Mouse (Mus musculus) testis, postnatal 10 days (tissue): ENCODE data around the gene Adgre5.

Experiments
- DNase-seq: peaks from one replicate; pipeline ENCODE4 v3.0.0; 2021; ENCODE audit warnings: low spot score

Adgre5 gene

GRCm38 (mm10) chr8:83722631-83723030, 18.5 kb downstream of the Adgre5 start:
- DNase-seq = no peak

- DNase-seq = no peak
These were observed 19.6 kb downstream of the Adgre5 start for GRCm38 (mm10) chr8:83721405-83722025.

DNA sequence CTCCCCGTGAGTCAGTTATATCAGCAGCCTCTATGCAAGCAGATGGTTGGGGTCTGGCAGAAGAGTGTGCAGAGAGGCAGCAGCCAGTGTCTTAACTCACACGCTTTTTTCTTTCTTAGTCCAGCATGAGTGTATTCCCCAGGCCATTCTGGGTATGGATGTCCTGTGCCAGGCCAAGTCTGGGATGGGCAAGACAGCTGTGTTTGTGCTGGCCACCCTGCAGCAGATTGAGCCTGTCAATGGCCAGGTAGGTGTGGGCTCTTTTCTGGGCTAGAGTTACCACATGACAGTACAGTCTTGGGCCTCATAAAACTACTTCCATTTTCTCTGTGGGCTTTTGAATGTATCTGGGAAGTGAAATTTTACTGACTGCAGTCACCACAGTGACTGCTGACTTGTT, 21.4 kb downstream of the Adgre5 start:
- DNase-seq = no peak

GRCm38 (mm10) chr8:83719048-83719447, 22.1 kb downstream of the Adgre5 start:
- DNase-seq = no peak

- no peak for DNase-seq
These were observed 24.6 kb downstream of the Adgre5 start for GRCm38 (mm10) chr8:83716563-83716962.

- DNase-seq = no peak
These were observed 25.4 kb downstream of the Adgre5 start for GRCm38 (mm10) chr8:83715771-83716170.

DNA sequence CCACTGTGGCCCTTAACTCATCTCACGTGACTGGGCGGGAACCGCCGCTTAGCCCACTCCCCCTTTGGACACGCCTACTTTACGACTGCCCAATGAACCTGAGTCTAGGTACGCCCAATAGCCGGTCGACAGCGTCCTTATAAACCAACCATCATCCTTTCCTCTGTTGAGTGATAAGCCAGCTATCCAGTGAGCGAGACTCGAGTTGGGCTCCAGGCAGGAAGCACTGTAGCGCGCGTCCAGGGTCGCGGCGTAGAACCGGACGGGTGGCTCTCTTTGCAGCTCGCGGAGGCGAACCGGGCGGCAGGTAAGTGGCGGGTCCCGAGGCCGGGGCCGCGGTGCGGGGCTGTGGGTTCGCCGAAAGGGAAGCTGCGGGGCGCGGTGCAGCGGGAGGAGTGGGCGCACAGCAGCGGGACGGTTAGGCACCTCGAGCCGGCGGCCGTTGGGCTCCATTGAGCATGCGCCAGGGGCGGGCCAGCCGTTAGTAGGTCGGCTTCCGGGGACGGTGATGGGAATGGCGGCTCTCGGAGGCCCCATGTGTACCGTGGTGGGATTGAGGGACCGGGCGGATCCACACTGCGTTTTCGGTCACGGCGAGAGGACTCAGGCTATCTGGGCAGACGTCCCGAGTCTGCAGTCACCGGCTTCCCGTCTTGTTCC, 26.0 kb downstream of the Adgre5 start, which contains the start of gene Ddx39:
Gene Ddx39 (plus strand): TSS at position 147 of the 660 bp plus-strand sequence.
- peak; percentile 92 for DNase-seq

DNA sequence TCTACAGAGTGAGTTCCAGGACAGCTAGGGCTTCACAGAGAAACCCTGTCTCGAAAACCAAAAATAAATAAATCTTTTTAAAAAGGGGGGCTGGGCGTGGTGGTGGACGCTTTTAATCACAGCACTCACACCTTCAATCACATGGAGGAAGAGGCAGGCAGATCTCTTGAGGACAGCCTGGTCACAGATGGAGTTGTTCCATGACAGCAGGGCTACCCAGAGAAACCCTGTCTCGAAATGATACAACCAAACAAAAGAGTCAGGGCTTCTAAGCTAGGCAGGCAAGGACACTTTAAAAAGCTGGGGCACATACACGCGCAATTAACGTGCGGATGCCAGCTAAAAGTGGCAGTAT, 26.5 kb downstream of the Adgre5 start:
- DNase-seq = no peak

GRCm38 (mm10) chr8:83707554-83707953, 33.6 kb downstream of the Adgre5 start:
- no peak for DNase-seq

DNA sequence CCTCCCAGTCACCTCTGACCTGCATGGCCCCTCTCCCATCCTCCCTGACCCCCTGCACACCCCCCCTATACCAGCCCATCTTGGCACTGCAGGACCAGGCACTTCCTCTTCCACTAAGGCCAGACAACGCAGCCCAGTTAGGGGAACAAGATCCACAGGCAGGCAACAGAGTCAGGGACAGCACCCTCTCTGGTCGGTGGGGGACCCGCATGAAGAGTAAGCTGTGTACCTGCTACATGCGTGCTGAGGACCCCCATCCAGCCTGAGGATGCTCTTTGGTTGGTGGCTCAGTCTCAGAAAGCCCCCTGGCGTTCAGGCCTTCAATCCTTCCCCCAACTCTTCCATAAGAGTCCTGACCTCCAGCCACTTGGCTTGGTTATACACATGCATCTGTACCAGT, 34.7 kb downstream of the Adgre5 start:
- no peak for DNase-seq

- no peak for DNase-seq
These were observed 37.7 kb downstream of the Adgre5 start for GRCm38 (mm10) chr8:83703426-83703825.

- DNase-seq = peak; percentile 65
These were observed 40.6 kb downstream of the Adgre5 start for GRCm38 (mm10) chr8:83700423-83701085.

- DNase-seq = no peak
These were observed 41.6 kb downstream of the Adgre5 start for GRCm38 (mm10) chr8:83699566-83699965.

DNA sequence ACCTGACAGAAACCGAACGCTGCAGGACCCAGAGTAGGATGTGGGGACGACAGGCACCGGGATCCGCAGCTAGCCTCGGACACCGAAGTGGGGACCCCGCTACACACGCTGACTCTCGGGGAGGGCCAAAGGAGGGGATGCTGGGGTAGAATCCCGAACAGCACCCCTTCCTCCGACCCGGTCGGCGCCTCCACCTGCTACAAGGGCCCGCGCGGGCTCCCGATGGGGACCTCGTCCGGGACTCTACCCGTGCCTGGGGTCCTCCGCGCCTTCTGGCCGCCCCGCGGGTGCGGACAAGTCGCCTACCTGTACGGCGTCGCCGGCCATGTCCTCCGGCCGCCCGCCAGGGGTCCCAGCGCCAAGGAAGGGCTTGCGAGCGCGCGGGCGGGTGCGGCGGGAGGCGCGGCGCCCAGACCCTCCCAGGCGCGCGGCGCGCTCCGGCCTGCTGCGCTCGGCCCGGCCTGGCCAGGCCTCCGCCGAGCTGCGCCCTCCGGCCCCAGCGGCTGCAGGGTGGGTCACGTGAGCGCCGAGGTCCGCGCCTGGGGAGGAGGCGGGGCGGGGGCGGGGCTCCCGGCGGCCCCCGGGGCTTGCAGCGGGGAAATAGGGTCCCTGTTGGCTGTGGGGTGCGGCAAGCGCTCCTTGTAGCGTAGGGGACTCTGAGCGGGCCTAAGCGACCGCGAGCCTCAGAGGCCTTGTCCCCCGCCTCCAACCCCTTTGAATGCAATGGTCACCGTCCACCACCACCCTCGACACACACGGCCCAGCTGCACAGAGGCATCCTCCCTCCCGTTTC, 42.3 kb downstream of the Adgre5 start, which contains the start of gene Pkn1:
Gene Pkn1 (minus strand): TSS at position 519 of the 793 bp plus-strand sequence.
- peak; percentile 84 for DNase-seq

DNA sequence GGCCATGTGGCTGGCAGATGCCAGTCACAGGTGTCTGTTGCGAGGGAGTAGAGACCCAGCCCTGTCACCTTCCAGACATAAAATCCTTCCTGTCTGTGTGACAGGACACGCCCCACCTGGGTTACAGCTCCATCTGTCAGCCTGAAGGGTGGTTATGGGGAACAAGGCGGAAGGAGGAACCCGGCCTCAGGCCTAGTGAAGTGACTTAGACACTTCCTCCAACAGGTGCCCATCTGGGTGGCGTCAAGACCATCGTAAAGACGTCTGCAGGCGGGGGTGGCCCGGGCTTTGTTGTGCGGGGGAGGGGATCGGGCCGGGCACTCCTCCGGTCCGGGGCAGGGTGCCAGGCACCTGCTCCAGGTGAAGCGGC, 42.9 kb downstream of the Adgre5 start:
- peak; percentile 70 for DNase-seq

DNA sequence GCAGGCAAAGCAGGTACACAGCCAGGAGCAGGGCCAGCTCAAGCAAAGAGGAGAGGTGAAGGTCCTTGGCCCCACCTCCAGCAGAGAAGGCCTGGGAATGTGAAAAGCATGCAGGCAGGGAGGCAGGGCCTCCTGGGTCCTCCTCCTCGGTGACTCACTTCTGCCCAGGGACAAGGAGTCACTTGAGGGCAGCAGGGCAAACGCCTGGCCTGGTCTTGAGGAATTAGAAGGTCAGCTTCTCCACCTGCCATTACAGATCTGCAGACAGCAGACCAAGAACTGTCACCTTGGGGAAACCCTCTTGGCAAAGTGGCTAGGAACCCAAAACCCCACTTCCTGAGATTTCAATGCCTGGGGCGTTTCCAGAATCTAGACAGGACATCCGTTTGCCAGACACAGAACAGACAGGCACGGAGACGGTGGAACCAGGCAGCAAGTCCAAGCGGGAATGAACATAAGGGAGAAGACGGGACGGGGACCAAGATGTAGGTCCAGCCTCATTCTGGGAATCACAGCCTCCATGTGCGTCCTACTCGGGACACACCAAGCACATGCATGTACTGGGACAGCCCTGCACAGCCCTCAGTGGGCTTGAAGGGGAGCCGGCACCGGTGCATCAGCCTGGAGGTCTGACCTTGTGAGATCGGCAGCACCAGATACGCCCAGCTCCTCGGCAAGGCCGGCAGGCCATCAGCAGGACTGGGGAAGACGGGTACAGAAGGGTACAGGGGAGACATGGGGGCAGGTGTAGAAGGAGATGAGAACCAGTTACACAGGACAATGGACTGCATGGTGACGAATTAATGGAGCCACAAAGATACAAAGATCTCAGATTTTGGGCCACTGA, 43.5 kb downstream of the Adgre5 start:
- peak; percentile 56 for DNase-seq

DNA sequence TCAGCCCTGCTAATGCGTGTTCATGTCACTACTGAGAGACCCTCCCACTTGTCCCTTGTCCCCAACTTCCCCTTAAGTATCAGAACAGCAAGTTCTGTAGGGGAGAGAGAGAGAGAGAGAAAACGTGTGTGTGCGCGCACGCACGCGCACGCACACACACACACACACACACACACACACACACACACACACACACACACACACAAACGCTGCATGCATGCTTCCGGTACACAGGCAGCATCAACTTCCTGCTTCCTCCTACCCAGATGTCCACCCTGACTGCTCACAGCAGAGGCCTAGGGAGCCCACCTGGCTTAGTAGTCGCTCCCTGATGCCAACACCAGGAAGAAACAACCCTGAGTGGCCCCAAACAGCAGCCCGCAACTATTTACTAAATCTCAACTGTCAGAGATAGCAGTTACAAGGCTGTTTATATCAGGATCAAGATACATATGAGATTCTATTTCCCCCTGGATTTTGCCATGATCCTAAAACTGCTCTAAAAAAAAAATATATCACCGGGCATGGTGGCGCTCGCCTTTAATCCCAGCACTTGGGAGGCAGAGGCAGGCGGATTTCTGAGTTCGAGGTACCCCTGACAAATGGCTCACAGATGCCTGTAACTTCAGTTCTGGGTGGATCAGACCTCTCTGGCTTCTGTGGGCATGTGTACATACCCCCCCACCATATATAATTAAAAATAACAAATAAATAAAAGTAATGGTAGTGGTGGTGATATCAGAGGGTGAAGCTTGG, 45.6 kb downstream of the Adgre5 start:
- DNase-seq = no peak

DNA sequence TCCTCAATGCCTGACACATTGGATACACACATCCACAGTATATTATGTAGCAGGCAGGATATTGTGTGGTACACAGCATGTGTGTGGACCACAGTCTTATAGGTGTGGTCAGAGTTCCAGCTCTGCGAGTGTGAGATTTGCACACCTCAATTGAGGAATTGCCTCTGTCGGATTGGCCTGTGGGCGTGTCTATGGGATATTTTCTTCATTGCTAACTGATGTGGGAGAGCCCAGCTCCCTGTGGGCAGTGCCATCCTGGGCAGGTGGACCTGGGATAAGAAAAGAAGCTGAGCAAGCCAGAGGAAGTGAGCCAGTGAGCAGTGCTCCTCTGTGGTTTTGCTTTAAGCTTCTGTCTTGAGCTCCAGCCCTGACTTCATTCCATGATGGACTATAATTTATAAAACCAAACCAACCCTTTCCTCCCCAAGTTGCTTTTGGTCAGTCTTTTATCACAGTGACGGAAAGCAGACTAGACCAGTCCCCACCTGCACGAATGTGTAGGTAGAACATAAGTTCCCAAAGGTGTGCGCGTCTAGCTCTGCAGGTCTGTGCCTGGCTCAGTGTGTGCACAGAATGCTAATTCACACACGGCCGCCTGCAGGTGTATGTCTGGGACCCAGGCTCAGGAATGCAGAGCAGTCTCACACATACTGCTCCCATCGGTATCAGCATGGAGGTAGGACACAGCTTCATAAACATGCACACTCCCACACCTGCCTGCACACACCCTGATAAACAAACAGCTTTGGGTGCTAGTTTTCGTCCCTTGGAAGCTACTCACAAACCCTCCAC, 46.6 kb downstream of the Adgre5 start:
- DNase-seq = no peak

DNA sequence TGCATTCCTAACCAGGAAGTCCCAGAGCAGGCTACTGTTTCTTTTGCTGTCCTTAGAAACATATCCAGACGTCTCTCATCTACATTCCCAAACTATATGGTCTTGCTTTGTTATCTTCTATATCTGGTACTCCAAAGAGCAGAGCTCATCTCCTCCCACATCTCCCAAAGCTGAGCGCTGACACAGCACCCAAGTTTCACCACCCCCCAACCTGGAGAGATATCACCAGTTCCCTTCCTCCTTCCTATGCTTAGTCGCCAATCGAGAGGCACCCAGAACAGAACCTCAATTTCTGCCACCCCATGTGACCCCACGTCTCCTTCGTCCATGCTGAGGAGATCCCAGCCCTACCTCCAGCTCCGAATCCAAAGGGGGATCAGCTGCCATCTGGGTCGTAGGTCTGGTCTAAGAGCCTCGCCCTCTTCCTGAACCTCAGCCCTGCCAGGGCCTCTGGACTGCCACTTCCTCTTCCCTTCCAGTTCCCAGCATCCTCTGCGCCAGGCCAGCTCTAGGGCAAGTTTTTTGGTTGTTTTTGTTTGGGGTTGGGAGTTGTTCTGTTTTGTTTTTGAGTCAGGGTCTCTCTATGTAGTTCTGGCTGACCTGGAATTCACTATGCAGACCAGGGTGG, 47.4 kb downstream of the Adgre5 start:
- DNase-seq = no peak

DNA sequence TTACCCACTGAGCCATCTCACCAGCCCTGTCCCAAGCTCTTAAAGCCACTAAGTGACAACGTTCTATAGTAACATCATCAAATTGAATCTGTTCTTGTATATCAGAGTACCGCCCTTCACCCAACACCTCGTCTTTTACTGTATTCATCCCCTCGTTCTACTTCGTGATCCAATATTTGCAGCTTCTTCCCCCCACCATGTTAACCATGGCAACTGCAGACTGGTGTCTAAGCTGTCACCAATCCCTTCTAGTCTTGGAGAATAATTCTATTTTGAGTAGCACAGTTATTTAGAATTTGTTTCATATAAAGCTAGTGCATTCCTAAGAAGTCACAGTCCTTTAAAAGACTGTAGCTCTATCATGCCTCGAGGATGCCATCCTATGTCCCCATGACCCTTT, 51.9 kb downstream of the Adgre5 start:
- DNase-seq = no peak
